Mouse (Mus musculus) pancreas, adult 10 weeks (tissue): ENCODE measurements around the gene Ppp1r13l. TPM values are rescaled to one million over a fixed set of nuclear protein-coding genes. Genes with fewer than 3 reads are reported as not detected.

Experiments
- polyA plus RNA-seq: library from polyadenylated mRNA; stranded (reverse); fragments of 350-450 nt; fragmentation: Illumina TruSeq; extraction: RNeasy Lipid Tissue Mini Kit (QIAGEN cat#74804); gene quantifications from one replicate; pipeline ENCODE4 v1.2.3, GENCODE M21; 2015; ENCODE audit warnings: low read depth, low replicate concordance; ENCODE audit not compliant: insufficient read depth

Ppp1r13l gene
- 2.4 TPM for polyA plus RNA-seq

GRCm38 (mm10) chr7:19359299-19359891, at the start of gene Ppp1r13l, which contains the start of gene Cd3eap:
TSS of gene Ppp1r13l (plus strand) at chr7:19359749.
TSS of gene Cd3eap (minus strand) at chr7:19359483.

GRCm38 (mm10) chr7:19309884-19310641, 49.5 kb upstream of the Ppp1r13l start, which contains the start of gene Fosb:
TSS of gene Fosb (minus strand) at chr7:19310051.

GRCm38 (mm10) chr7:19344237-19344847, 15.2 kb upstream of the Ppp1r13l start, which contains the start of gene Ercc1:
TSS of gene Ercc1 (plus strand) at chr7:19344778.

GRCm38 (mm10) chr7:19381377-19382165, 22.0 kb downstream of the Ppp1r13l start, which contains the start of gene Ercc2:
TSS of gene Ercc2 (plus strand) at chr7:19382010.

GRCm38 (mm10) chr7:19403731-19404296, 44.3 kb downstream of the Ppp1r13l start, which contains the start of gene Klc3:
TSS of gene Klc3 (minus strand) at chr7:19404104.

GRCm38 (mm10) chr7:19404476-19404875, 44.9 kb downstream of the Ppp1r13l start, which contains the start of gene Ckm:
TSS of gene Ckm (plus strand) at chr7:19404776.

Other genes with a start within 250 kb of the Ppp1r13l start
- gene Gm4969, start 241.4 kb upstream of the Ppp1r13l start, polyA plus RNA-seq = not detected
- gene Fbxo46, start 239.9 kb upstream of the Ppp1r13l start, polyA plus RNA-seq = 1.5 TPM
- gene Qpctl, start 210.5 kb upstream of the Ppp1r13l start, polyA plus RNA-seq = 5.5 TPM
- gene Snrpd2, start 210.0 kb upstream of the Ppp1r13l start, polyA plus RNA-seq = 17.7 TPM
- 6.9 TPM for gene Gipr, start 193.6 kb upstream of the Ppp1r13l start, polyA plus RNA-seq
- gene Eml2, start 183.3 kb upstream of the Ppp1r13l start, polyA plus RNA-seq = 6.4 TPM
- 3.5 TPM for gene Gpr4, start 147.2 kb upstream of the Ppp1r13l start, polyA plus RNA-seq
- 3.2 TPM for gene Opa3, start 131.4 kb upstream of the Ppp1r13l start, polyA plus RNA-seq
- 15.6 TPM for gene Vasp, start 87.9 kb upstream of the Ppp1r13l start, polyA plus RNA-seq
- gene Ppm1n, start 79.7 kb upstream of the Ppp1r13l start, polyA plus RNA-seq = not detected
- 0.98 TPM for gene Rtn2, start 77.1 kb upstream of the Ppp1r13l start, polyA plus RNA-seq
- 3.5 TPM for gene Fosb, start 49.7 kb upstream of the Ppp1r13l start, polyA plus RNA-seq
- 11.2 TPM for gene Ercc1, start 15.0 kb upstream of the Ppp1r13l start, polyA plus RNA-seq
- gene Cd3eap, start 266 bp upstream of the Ppp1r13l start, polyA plus RNA-seq = 2.5 TPM
- gene Ercc2, start 22.3 kb downstream of the Ppp1r13l start, polyA plus RNA-seq = 7.7 TPM
- gene Klc3, start 44.4 kb downstream of the Ppp1r13l start, polyA plus RNA-seq = 4.6 TPM
- gene Ckm, start 45.0 kb downstream of the Ppp1r13l start, polyA plus RNA-seq = 0.68 TPM
- gene Mark4, start 99.1 kb downstream of the Ppp1r13l start, polyA plus RNA-seq = 7.8 TPM
- 14.3 TPM for gene Exoc3l2, start 103.6 kb downstream of the Ppp1r13l start, polyA plus RNA-seq
- 1.00 TPM for gene Bloc1s3, start 148.6 kb downstream of the Ppp1r13l start, polyA plus RNA-seq
- 19.1 TPM for gene Trappc6a, start 148.6 kb downstream of the Ppp1r13l start, polyA plus RNA-seq
- gene Nkpd1, start 158.1 kb downstream of the Ppp1r13l start, polyA plus RNA-seq = not detected
- gene Ppp1r37, start 203.3 kb downstream of the Ppp1r13l start, polyA plus RNA-seq = 31.9 TPM
- not detected for gene Zfp296, start 217.5 kb downstream of the Ppp1r13l start, polyA plus RNA-seq
- gene Gemin7, start 217.8 kb downstream of the Ppp1r13l start, polyA plus RNA-seq = 23.7 TPM
- 22.2 TPM for gene Clasrp, start 244.7 kb downstream of the Ppp1r13l start, polyA plus RNA-seq